Mouse (Mus musculus) liver, postnatal 0 days (tissue): ENCODE results near the gene Sptan1.

Source experiments
- CTCF ChIP-seq: sonication (generic); IDR thresholded peaks from 2 replicates; pipeline ENCODE4 v1.5.1; 2016; ENCODE audit warnings: antibody characterized with exemption, low read depth
- EP300 ChIP-seq: IDR thresholded peaks from 2 replicates; pipeline ENCODE4 v1.6.1; 2016; ENCODE audit warnings: antibody characterized with exemption, low read depth, mild to moderate bottlenecking

DNA sequence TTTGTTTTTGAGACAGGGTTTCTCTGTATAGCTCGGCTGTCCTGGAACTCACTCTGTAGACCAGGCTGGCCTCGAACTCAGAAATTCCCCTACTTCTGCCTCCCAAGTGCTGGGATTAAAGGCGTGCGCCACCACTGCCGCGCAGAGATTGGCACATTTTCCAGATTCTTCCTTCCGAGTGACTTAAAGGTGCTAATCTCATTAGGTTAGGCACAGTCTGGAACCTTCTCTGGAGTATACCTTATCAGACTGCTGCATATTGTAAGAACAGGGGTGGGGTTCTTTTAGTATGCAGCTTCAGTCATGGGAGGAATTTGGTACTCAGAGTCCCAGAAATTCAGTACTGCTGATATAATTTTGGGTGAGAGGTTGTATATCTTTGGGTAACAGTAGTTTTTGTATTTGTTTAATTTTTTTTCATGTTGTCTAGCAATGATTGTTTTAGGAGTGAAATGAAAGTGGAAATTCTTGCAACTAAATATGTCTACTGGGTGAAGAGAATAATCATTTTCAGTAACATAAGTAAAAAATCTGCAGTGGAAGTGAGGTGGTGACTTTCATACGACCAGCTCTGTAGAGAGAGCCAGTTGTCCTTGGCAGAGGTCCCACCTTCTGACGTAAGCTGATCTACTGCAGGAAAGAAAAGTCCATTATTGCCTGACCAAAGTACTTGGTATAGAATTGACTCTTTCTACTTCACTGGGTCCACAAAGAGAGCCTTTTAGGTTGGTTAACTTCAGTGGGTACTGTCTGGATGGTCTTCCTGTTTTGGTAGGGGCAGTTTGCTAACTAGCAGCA is 6.7 kb downstream of the Sptan1 start:
- TF ChIP-seq CTCF (no peak), EP300 (peak; percentile 85)
